Comparison of ENCODE assay signal across 13 mouse cellular contexts in genomic region chr6:134058886-134059551, GRCm38 (mm10). TPM values are rescaled to one million over a fixed set of nuclear protein-coding genes. Genes with fewer than 3 reads are reported as not detected.
DNase-seq lines count a peak whose midpoint lies in the region; ATAC-seq and TF ChIP-seq lines count a peak whose summit lies in the region.
"Had no signal": no experiment of that assay in that cellular context is flagged by ENCODE, and none has a peak within 500 bp of the region (broad histone marks: within the 10 kb centered on the region; RNA-seq: fewer than 3 reads in every experiment).

No protein-coding gene starts in this region.

- H3K4me1 ChIP-seq in hindbrain, embryonic 11.5 days (replicated peaks; ENCODE audit: control insufficient read depth, insufficient read depth, low read length) = no peaks in the 10 kb centered on the region; the same call in 1 of the 2 replicates
- peaks cover 33% of the 10 kb centered on the region for H3K4me1 ChIP-seq in hindbrain, embryonic 10.5 days (replicated peaks)
- peaks cover 5% of the 10 kb centered on the region; the same call in 1 of the 2 replicates for H3K4me1 ChIP-seq in forebrain, embryonic 11.5 days (replicated peaks; ENCODE audit: control insufficient read depth, insufficient read depth, low read length)
- H3K4me1 ChIP-seq in hindbrain, embryonic 16.5 days (ENCODE audit: control insufficient read depth, insufficient read depth, low read depth, low read length) = peaks cover 7% of the 10 kb centered on the region

- H3K9me3 ChIP-seq in hindbrain, embryonic 11.5 days (ENCODE audit: control insufficient read depth, low read length) = no peaks in the 10 kb centered on the region
- H3K9me3 ChIP-seq in hindbrain, embryonic 10.5 days = no peaks in the 10 kb centered on the region
- H3K9me3 ChIP-seq in forebrain, embryonic 11.5 days (ENCODE audit: control insufficient read depth, low read length) = no peaks in the 10 kb centered on the region
- no peaks in the 10 kb centered on the region for H3K9me3 ChIP-seq in hindbrain, embryonic 16.5 days (ENCODE audit: control insufficient read depth, low read length)
- H3K9me3 ChIP-seq: limb, embryonic 13.5 days had no signal

- no peak for DNase-seq in hindbrain, embryonic 11.5 days (ENCODE audit: low spot score)
- no peak for DNase-seq in hindbrain, embryonic 10.5 days (ENCODE audit: low spot score)
- DNase-seq in brain, embryonic 14.5 days (ENCODE audit: low read depth) = peak; percentile 57
- no peak for DNase-seq in forebrain, embryonic 11.5 days (ENCODE audit: low spot score)
- DNase-seq in thymus, postnatal 0 days (ENCODE audit: low spot score) = no peak
- DNase-seq in kidney, adult 9 months = no peak
- DNase-seq: cerebellum, adult 18-20 months; kidney, postnatal 14 days; lung, postnatal 36 days; thymus, postnatal 25 days had no signal

- 0 out of 2 replicates have a peak, but pooled peaks have one; percentile 41 for ATAC-seq in hindbrain, embryonic 11.5 days (ENCODE audit: low FRiP score)
- ATAC-seq in forebrain, embryonic 11.5 days (replicated peaks; ENCODE audit: low FRiP score) = peak; percentile 32; the same call in 1 of the 2 replicates
- ATAC-seq in hindbrain, embryonic 16.5 days = peak; percentile 66

- no peaks in the 10 kb centered on the region for H3K27me3 ChIP-seq in hindbrain, embryonic 11.5 days (ENCODE audit: control insufficient read depth, insufficient read depth, low read length)
- no peaks in the 10 kb centered on the region for H3K27me3 ChIP-seq in hindbrain, embryonic 10.5 days (ENCODE audit: insufficient read depth, poor library complexity, severe bottlenecking)
- no peaks in the 10 kb centered on the region for H3K27me3 ChIP-seq in forebrain, embryonic 11.5 days (ENCODE audit: control insufficient read depth, insufficient read depth, low read length)
- H3K27me3 ChIP-seq in hindbrain, embryonic 16.5 days (replicated peaks; ENCODE audit: control insufficient read depth, insufficient read depth, low read length) = no peaks in the 10 kb centered on the region
- H3K27me3 ChIP-seq: CH12.LX; limb, embryonic 13.5 days had no signal

- no peak overlapping the region for H3K4me2 ChIP-seq in hindbrain, embryonic 11.5 days (replicated peaks; ENCODE audit: low read depth, low read length)
- H3K4me2 ChIP-seq in forebrain, embryonic 11.5 days (ENCODE audit: low read depth, low read length, severe bottlenecking) = no peak overlapping the region
- no peak overlapping the region for H3K4me2 ChIP-seq in hindbrain, embryonic 16.5 days (ENCODE audit: low read length)
- H3K4me2 ChIP-seq: limb, embryonic 13.5 days had no signal

- 80% methylated on average over 10 of the region's 10 CpGs for WGBS in hindbrain, embryonic 11.5 days
- WGBS in hindbrain, embryonic 10.5 days = 79% methylated on average over 10 of the region's 10 CpGs
- 46% methylated on average over 10 of the region's 10 CpGs for WGBS in forebrain, embryonic 11.5 days
- 49% methylated on average over 10 of the region's 10 CpGs for WGBS in hindbrain, embryonic 16.5 days

- no peak for TF ChIP-seq CTCF in brain, embryonic 14.5 days (IDR thresholded peaks at IDR 0.05; ENCODE audit: borderline replicate concordance, extremely low read depth, insufficient read depth, insufficient read length)

- TF ChIP-seq POLR2A in brain, embryonic 14.5 days (IDR thresholded peaks at IDR 0.05; ENCODE audit: borderline replicate concordance, extremely low read depth, insufficient read depth, insufficient read length, poor library complexity, severe bottlenecking) = no peak

- H3K27ac ChIP-seq in hindbrain, embryonic 11.5 days (ENCODE audit: low read depth, low read length) = no peak overlapping the region
- H3K27ac ChIP-seq in hindbrain, embryonic 10.5 days = no peak overlapping the region
- H3K27ac ChIP-seq in forebrain, embryonic 11.5 days (ENCODE audit: low read depth, low read length) = no peak overlapping the region
- 0 out of 2 replicates have a peak overlapping the region, but pooled peaks have one; percentile 6 for H3K27ac ChIP-seq in hindbrain, embryonic 16.5 days (ENCODE audit: low read depth, low read length)
- H3K27ac ChIP-seq: limb, embryonic 13.5 days had no signal

- H3K9ac ChIP-seq in hindbrain, embryonic 11.5 days (ENCODE audit: low read depth, low read length) = no peak overlapping the region
- H3K9ac ChIP-seq in forebrain, embryonic 11.5 days (ENCODE audit: low read length) = no peak overlapping the region
- H3K9ac ChIP-seq in hindbrain, embryonic 16.5 days (ENCODE audit: low read depth, low read length) = 0 out of 2 replicates have a peak overlapping the region, but pooled peaks have one; percentile 0
- H3K9ac ChIP-seq: limb, embryonic 13.5 days had no signal

- no peaks in the 10 kb centered on the region for H3K36me3 ChIP-seq in hindbrain, embryonic 11.5 days (ENCODE audit: control insufficient read depth, insufficient read depth, low read length)
- 0 out of 2 replicates have a peak, but pooled peaks cover 5% of the 10 kb centered on the region for H3K36me3 ChIP-seq in hindbrain, embryonic 10.5 days
- no peaks in the 10 kb centered on the region for H3K36me3 ChIP-seq in forebrain, embryonic 11.5 days (ENCODE audit: control insufficient read depth, insufficient read depth, low read length)
- H3K36me3 ChIP-seq in hindbrain, embryonic 16.5 days (ENCODE audit: control insufficient read depth, insufficient read depth, low read length) = no peaks in the 10 kb centered on the region

- no peak overlapping the region for H3K4me3 ChIP-seq in hindbrain, embryonic 11.5 days (ENCODE audit: low read depth, low read length)
- H3K4me3 ChIP-seq in hindbrain, embryonic 10.5 days = no peak overlapping the region
- H3K4me3 ChIP-seq in forebrain, embryonic 11.5 days (ENCODE audit: low read depth, low read length) = no peak overlapping the region
- no peak overlapping the region for H3K4me3 ChIP-seq in hindbrain, embryonic 16.5 days (ENCODE audit: low read length)
- H3K4me3 ChIP-seq: limb, embryonic 13.5 days had no signal

RNA-seq across cellular contexts. Expression of gene Etv6, which starts 23.5 kb away (rescaled TPM):
- polyA plus RNA-seq in hindbrain, embryonic 11.5 days (2014; fragmentation: Nextera tagmentation; extraction: Ambion mirVana) = 13.0 and 13.2 TPM in 2 replicates
- 12.1 and 14.6 TPM in 2 replicates for polyA plus RNA-seq in hindbrain, embryonic 10.5 days (2016; fragmentation: Nextera tagmentation; extraction: Ambion mirVana)
- 10.8 and 13.5 TPM in 2 replicates for polyA plus RNA-seq in brain, embryonic 14.5 days (2012; rRNA removed)
- polyA plus RNA-seq in forebrain, embryonic 11.5 days (2014; fragmentation: Nextera tagmentation; extraction: Ambion mirVana) = 18.8 and 20.9 TPM in 2 replicates
- polyA plus RNA-seq in hindbrain, embryonic 16.5 days (2015; fragmentation: Nextera tagmentation; extraction: Ambion mirVana) = 3.4 and 5.4 TPM in 2 replicates
- 11.8 and 12.1 TPM in 2 replicates for polyA plus RNA-seq in thymus, postnatal 0 days (2015; fragmentation: Nextera tagmentation; extraction: Ambion mirVana)
